Mouse (Mus musculus) right cerebral cortex, postnatal 10 days (tissue): ENCODE measurements at regions not wholly inside any gene's neighbourhood (a gene's known extent, or its start where the extent isn't known, plus 50 kb on each side); places are given as distances from the start of the nearest gene placed in this dataset.

Source experiments
- DNase-seq, 2 experiments: peaks; one replicate each; pipeline ENCODE4 v3.0.0; 2021; ENCODE audit warnings: low spot score in 2 of 2

GRCm38 (mm10) chr2:98901591-98902323, 234.7 kb upstream of the Gm10800 start:
- DNase-seq = peak; percentile 23 to 43
